Mouse (Mus musculus): ENCODE measurements around the gene Aph1b. TPM values are rescaled to one million over a fixed set of nuclear protein-coding genes. Genes with fewer than 3 reads are reported as not detected.
A peak's percentile ranks its signal among the peaks of the same experiment; 100 is the strongest.

The Aph1b gene
- polyA plus RNA-seq, 1 experiment from 2014 or later = 9.6 TPM

GRCm38 (mm10) chr9:66735122-66735521, 60.2 kb downstream of the Aph1b start:
- Histone ChIP-seq H3K9me3 (no peaks in the 10 kb centered on the region), H3K4me3 (no peak overlapping the region), H3K27ac (replicated peaks) (no peak overlapping the region), H3K27me3 (replicated peaks; ENCODE audit: low read depth, poor library complexity, severe bottlenecking) (no peaks in the 10 kb centered on the region), H3K4me1 (peaks cover 16% of the 10 kb centered on the region), H3K36me3 (replicated peaks) (no peaks in the 10 kb centered on the region)
- WGBS = 93% methylated on average over 2 of the region's 2 CpGs
- no peak for DNase-seq (ENCODE audit: low spot score)

- H3K9me3 ChIP-seq = no peaks in the 10 kb centered on the region
- no peak for DNase-seq (ENCODE audit: low spot score)
- H3K4me3 ChIP-seq = no peak overlapping the region
- no peaks in the 10 kb centered on the region for H3K27me3 ChIP-seq (replicated peaks; ENCODE audit: low read depth, poor library complexity, severe bottlenecking)
- H3K36me3 ChIP-seq (replicated peaks) = no peaks in the 10 kb centered on the region
- no peak overlapping the region for H3K27ac ChIP-seq (replicated peaks)
- 89% methylated on average over 6 of the region's 6 CpGs for WGBS
- peaks cover 16% of the 10 kb centered on the region for H3K4me1 ChIP-seq
These were observed 60.7 kb downstream of the Aph1b start for GRCm38 (mm10) chr9:66734568-66734967.

- H3K4me1 ChIP-seq = peaks cover 17% of the 10 kb centered on the region
- H3K9me3 ChIP-seq = no peaks in the 10 kb centered on the region
- DNase-seq (ENCODE audit: low spot score) = peak; percentile 27
- no peak overlapping the region for H3K4me3 ChIP-seq
- H3K27ac ChIP-seq (replicated peaks) = 0 out of 2 replicates have a peak overlapping the region, but pooled peaks have one; percentile 35
- no peaks in the 10 kb centered on the region for H3K27me3 ChIP-seq (replicated peaks; ENCODE audit: low read depth, poor library complexity, severe bottlenecking)
- 53% methylated on average over 15 of the region's 15 CpGs for WGBS
- H3K36me3 ChIP-seq (replicated peaks) = no peaks in the 10 kb centered on the region
These were observed 62.2 kb downstream of the Aph1b start for GRCm38 (mm10) chr9:66732791-66733691.

- H3K36me3 ChIP-seq (replicated peaks) = no peaks in the 10 kb centered on the region
- no peaks in the 10 kb centered on the region for H3K9me3 ChIP-seq
- H3K27me3 ChIP-seq (replicated peaks; ENCODE audit: low read depth, poor library complexity, severe bottlenecking) = no peaks in the 10 kb centered on the region
- no peak overlapping the region for H3K4me3 ChIP-seq
- DNase-seq (ENCODE audit: low spot score) = no peak
- peaks cover 33% of the 10 kb centered on the region for H3K4me1 ChIP-seq
- WGBS = 83% methylated on average over 7 of the region's 7 CpGs
- H3K27ac ChIP-seq (replicated peaks) = no peak overlapping the region
These were observed 64.0 kb downstream of the Aph1b start for GRCm38 (mm10) chr9:66731284-66731683.

- Histone ChIP-seq H3K27ac (replicated peaks) (no peak overlapping the region), H3K9me3 (no peaks in the 10 kb centered on the region), H3K4me1 (peaks cover 35% of the 10 kb centered on the region), H3K4me3 (no peak overlapping the region), H3K36me3 (replicated peaks) (no peaks in the 10 kb centered on the region), H3K27me3 (replicated peaks; ENCODE audit: low read depth, poor library complexity, severe bottlenecking) (no peaks in the 10 kb centered on the region)
- WGBS = 54% methylated on average over 3 of the region's 3 CpGs
- no peak for DNase-seq (ENCODE audit: low spot score)
These were observed 64.7 kb downstream of the Aph1b start for GRCm38 (mm10) chr9:66730556-66730955.

- Histone ChIP-seq H3K36me3 (replicated peaks) (no peaks in the 10 kb centered on the region), H3K27ac (replicated peaks) (no peak overlapping the region), H3K4me1 (peaks cover 39% of the 10 kb centered on the region), H3K9me3 (no peaks in the 10 kb centered on the region), H3K27me3 (replicated peaks; ENCODE audit: low read depth, poor library complexity, severe bottlenecking) (no peaks in the 10 kb centered on the region), H3K4me3 (no peak overlapping the region)
- no peak for DNase-seq (ENCODE audit: low spot score)
- 74% methylated on average over 7 of the region's 7 CpGs for WGBS
These were observed 68.0 kb downstream of the Aph1b start for GRCm38 (mm10) chr9:66727333-66727732.

- no peak for DNase-seq (ENCODE audit: low spot score)
- Histone ChIP-seq H3K36me3 (replicated peaks) (no peaks in the 10 kb centered on the region), H3K27me3 (replicated peaks; ENCODE audit: low read depth, poor library complexity, severe bottlenecking) (no peaks in the 10 kb centered on the region), H3K4me3 (no peak overlapping the region), H3K27ac (replicated peaks) (no peak overlapping the region), H3K4me1 (peaks cover 40% of the 10 kb centered on the region), H3K9me3 (no peaks in the 10 kb centered on the region)
- 87% methylated on average over 3 of the region's 3 CpGs for WGBS
These were observed 69.7 kb downstream of the Aph1b start for GRCm38 (mm10) chr9:66725591-66725990.

Other genes with a start within 250 kb of the Aph1b start
- gene Usp3, start 202.3 kb downstream of the Aph1b start, polyA plus RNA-seq (2016; fragmentation: Nextera tagmentation; extraction: Ambion mirVana) = 103 and 106 TPM in 2 replicates
- 5.6 and 6.5 TPM in 2 replicates for gene Car12, start 81.8 kb downstream of the Aph1b start, polyA plus RNA-seq (2016; fragmentation: Nextera tagmentation; extraction: Ambion mirVana)
- gene Gm10647, start 1.5 kb upstream of the Aph1b start, polyA plus RNA-seq (2016; fragmentation: Nextera tagmentation; extraction: Ambion mirVana) = 0.57 and 0.62 TPM in 2 replicates
- gene Aph1c, start 39.2 kb upstream of the Aph1b start, polyA plus RNA-seq (2016; fragmentation: Nextera tagmentation; extraction: Ambion mirVana) = 1.7 and 1.8 TPM in 2 replicates
- 21.4 and 23.9 TPM in 2 replicates for gene Rab8b, start 124.2 kb upstream of the Aph1b start, polyA plus RNA-seq (2016; fragmentation: Nextera tagmentation; extraction: Ambion mirVana)
- gene Rps27l, start 150.6 kb upstream of the Aph1b start, polyA plus RNA-seq (2016; fragmentation: Nextera tagmentation; extraction: Ambion mirVana) = 777 and 806 TPM in 2 replicates
- 9.0 and 9.8 TPM in 2 replicates for gene Lactb, start 180.0 kb upstream of the Aph1b start, polyA plus RNA-seq (2016; fragmentation: Nextera tagmentation; extraction: Ambion mirVana)